Mouse (Mus musculus): Measurements from ENCODE around the gene Rxfp4.

Gene Rxfp4

GRCm38 (mm10) chr3:88628766-88629165, 24.2 kb downstream of the Rxfp4 start:
- DNase-seq (ENCODE audit: low spot score) = no peak

- DNase-seq (ENCODE audit: low spot score) = no peak
Measured at GRCm38 (mm10) chr3:88627535-88627934, 25.4 kb downstream of the Rxfp4 start.

- no peak for DNase-seq (ENCODE audit: low spot score)
Measured at GRCm38 (mm10) chr3:88627114-88627513, 25.8 kb downstream of the Rxfp4 start.

GRCm38 (mm10) chr3:88626316-88626715, 26.6 kb downstream of the Rxfp4 start:
- DNase-seq (ENCODE audit: low spot score) = no peak

GRCm38 (mm10) chr3:88625531-88625930, 27.4 kb downstream of the Rxfp4 start:
- no peak for DNase-seq (ENCODE audit: low spot score)

GRCm38 (mm10) chr3:88624951-88625350, 28.0 kb downstream of the Rxfp4 start:
- no peak for DNase-seq (ENCODE audit: low spot score)

- no peak for DNase-seq (ENCODE audit: low spot score)
Measured at GRCm38 (mm10) chr3:88624324-88624723, 28.6 kb downstream of the Rxfp4 start.

GRCm38 (mm10) chr3:88623346-88624135, 29.4 kb downstream of the Rxfp4 start:
- DNase-seq (ENCODE audit: low spot score) = no peak

- no peak for DNase-seq (ENCODE audit: low spot score)
Measured at GRCm38 (mm10) chr3:88622941-88623345, 30.0 kb downstream of the Rxfp4 start.

- no peak for DNase-seq (ENCODE audit: low spot score)
Measured at GRCm38 (mm10) chr3:88622113-88622940, 30.6 kb downstream of the Rxfp4 start.

GRCm38 (mm10) chr3:88621537-88622112, 31.3 kb downstream of the Rxfp4 start:
- no peak for DNase-seq (ENCODE audit: low spot score)

GRCm38 (mm10) chr3:88620992-88621536, 31.9 kb downstream of the Rxfp4 start:
- DNase-seq (ENCODE audit: low spot score) = no peak

GRCm38 (mm10) chr3:88620146-88620991, 32.6 kb downstream of the Rxfp4 start:
- no peak for DNase-seq (ENCODE audit: low spot score)

- DNase-seq (ENCODE audit: low spot score) = no peak
Measured at GRCm38 (mm10) chr3:88619113-88620097, 33.5 kb downstream of the Rxfp4 start.

GRCm38 (mm10) chr3:88618074-88618871, 34.7 kb downstream of the Rxfp4 start:
- DNase-seq (ENCODE audit: low spot score) = no peak

- no peak for DNase-seq (ENCODE audit: low spot score)
Measured at GRCm38 (mm10) chr3:88616951-88617500, 35.9 kb downstream of the Rxfp4 start.

GRCm38 (mm10) chr3:88615902-88616391, 37.0 kb downstream of the Rxfp4 start:
- DNase-seq (ENCODE audit: low spot score) = no peak

GRCm38 (mm10) chr3:88615117-88615516, 37.8 kb downstream of the Rxfp4 start:
- DNase-seq (ENCODE audit: low spot score) = no peak

GRCm38 (mm10) chr3:88614418-88614817, 38.5 kb downstream of the Rxfp4 start:
- DNase-seq (ENCODE audit: low spot score) = no peak
